Mouse (Mus musculus) CH12.LX (cell line): ENCODE data around the gene Ttll5. TPM values are rescaled to one million over a fixed set of nuclear protein-coding genes. Genes with fewer than 3 reads are reported as not detected.

Experiments used
- DNase-seq: peaks from one replicate; pipeline ENCODE4 v3.0.0-alpha.2; 2013; ENCODE audit errors: extremely low read depth
- H3K27ac ChIP-seq: 2 replicates; pipeline ENCODE4 v1.5.1; 2012; ENCODE audit warnings: low read depth, mild to moderate bottlenecking, control low read depth, moderate library complexity; ENCODE audit not compliant: insufficient read depth
- H3K27me3 ChIP-seq: replicated peaks from 2 replicates; pipeline ENCODE3; 2012; ENCODE audit warnings: inconsistent platforms
- H3K36me3 ChIP-seq, 2 experiments: replicated peaks in 1 of 2; 2 replicates each; pipeline versions ENCODE3 to v1.6.1; 2012; ENCODE audit warnings: inconsistent platforms in 1 of 2, low read length in 1 of 2, mild to moderate bottlenecking in 1 of 2, mixed read lengths in 1 of 2, moderate library complexity in 1 of 2; ENCODE audit not compliant: control insufficient read depth in 1 of 2, insufficient read depth in 1 of 2
- H3K4me1 ChIP-seq, 2 experiments: 2 replicates each; pipeline ENCODE4 v1.6.1; 2012; ENCODE audit warnings: inconsistent platforms in 1 of 2, moderate library complexity in 1 of 2; ENCODE audit not compliant: insufficient read depth in 2 of 2, control insufficient read depth in 1 of 2
- H3K4me2 ChIP-seq: 2 replicates; pipeline ENCODE4 v1.6.1; 2012; ENCODE audit warnings: low read depth, mild to moderate bottlenecking, control low read depth; ENCODE audit not compliant: poor library complexity, insufficient read depth, severe bottlenecking
- H3K4me3 ChIP-seq, 3 experiments: fragments of 150-350 bp in 1 of 3; sonication (generic) in 1 of 3; replicated peaks in 1 of 3; 2 replicates each; pipeline versions ENCODE3 to v1.5.1; 2011 to 2012; ENCODE audit warnings: low read depth in 2 of 3, low read length in 2 of 3, mild to moderate bottlenecking in 2 of 3, moderate library complexity in 2 of 3, control low read depth in 1 of 3, improper control_type of control experiment in 1 of 3, inconsistent platforms in 1 of 3, mixed read lengths in 1 of 3; ENCODE audit not compliant: poor library complexity in 1 of 3
- H3K79me2 ChIP-seq: replicated peaks from 2 replicates; pipeline ENCODE4 v1.6.1; 2012; ENCODE audit warnings: mild to moderate bottlenecking, moderate library complexity; ENCODE audit not compliant: control insufficient read depth, poor library complexity, insufficient read depth, severe bottlenecking; ENCODE audit errors: extremely low read depth
- H3K9ac ChIP-seq: 2 replicates; pipeline ENCODE4 v1.6.1; 2012; ENCODE audit warnings: low read depth, mild to moderate bottlenecking, control low read depth, moderate library complexity; ENCODE audit not compliant: insufficient read depth
- H3K9me3 ChIP-seq: replicated peaks from 2 replicates; pipeline ENCODE3; 2012; ENCODE audit warnings: low read length, inconsistent platforms, mixed read lengths
- BHLHE40 ChIP-seq: IDR thresholded peaks from 2 replicates; pipeline ENCODE4 v1.6.1; 2011; ENCODE audit warnings: mild to moderate bottlenecking, low read depth, low read length, improper control_type of control experiment
- CHD2 ChIP-seq: IDR thresholded peaks from 2 replicates; pipeline ENCODE4 v1.6.1; 2011; ENCODE audit warnings: low read length, improper control_type of control experiment
- CTCF ChIP-seq, 2 experiments: IDR thresholded peaks in 1 of 2; conservative IDR thresholded peaks in 1 of 2; 2 replicates each; pipeline ENCODE4 v1.5.1; 2011 to 2012; ENCODE audit warnings: low read depth in 2 of 2, low read length in 2 of 2, improper control_type of control experiment in 1 of 2, inconsistent platforms in 1 of 2, mild to moderate bottlenecking in 1 of 2, moderate library complexity in 1 of 2
- ELF1 ChIP-seq: IDR thresholded peaks from 2 replicates; pipeline ENCODE4 v1.6.1; 2014; ENCODE audit warnings: low read depth, mild to moderate bottlenecking, inconsistent platforms, low read length, improper control_type of control experiment
- EP300 ChIP-seq: IDR thresholded peaks from 2 replicates; pipeline ENCODE4 v1.6.1; 2011; ENCODE audit warnings: low read length, improper control_type of control experiment
- ETS1 ChIP-seq: conservative IDR thresholded peaks from 2 replicates; pipeline ENCODE4 v1.6.1; 2012; ENCODE audit warnings: low read depth, mild to moderate bottlenecking, inconsistent platforms, low read length, improper control_type of control experiment, moderate library complexity
- GABPA ChIP-seq: IDR thresholded peaks from 2 replicates; pipeline ENCODE4 v1.6.1; 2012; ENCODE audit warnings: low read depth, low read length, improper control_type of control experiment, inconsistent platforms; ENCODE audit not compliant: insufficient replicate concordance
- HCFC1 ChIP-seq: IDR thresholded peaks from 2 replicates; pipeline ENCODE4 v1.6.1; 2012; ENCODE audit warnings: low read depth, mild to moderate bottlenecking, inconsistent platforms, low read length, improper control_type of control experiment
- JUN ChIP-seq: IDR thresholded peaks from 2 replicates; pipeline ENCODE4 v1.6.1; 2011; ENCODE audit warnings: low read depth, mild to moderate bottlenecking, low read length, improper control_type of control experiment, moderate library complexity; ENCODE audit not compliant: insufficient read depth
- JUND ChIP-seq: conservative IDR thresholded peaks from 2 replicates; pipeline ENCODE4 v1.6.1; 2011; ENCODE audit warnings: low read depth, low read length, improper control_type of control experiment
- KAT2A ChIP-seq: IDR thresholded peaks from 2 replicates; pipeline ENCODE4 v1.6.1; 2012; ENCODE audit warnings: low read length, improper control_type of control experiment, inconsistent platforms; ENCODE audit not compliant: insufficient replicate concordance
- MAX ChIP-seq: IDR thresholded peaks from 2 replicates; pipeline ENCODE4 v1.6.1; 2011; ENCODE audit warnings: low read length, improper control_type of control experiment
- MAZ ChIP-seq: IDR thresholded peaks from 2 replicates; pipeline ENCODE4 v1.6.1; 2012; ENCODE audit warnings: low read depth, mild to moderate bottlenecking, inconsistent platforms, low read length, improper control_type of control experiment, moderate library complexity
- MEF2A ChIP-seq: IDR thresholded peaks from 2 replicates; pipeline ENCODE4 v1.6.1; 2014; ENCODE audit warnings: low read depth, mild to moderate bottlenecking, inconsistent platforms, low read length, improper control_type of control experiment, borderline replicate concordance
- PAX5 ChIP-seq: IDR thresholded peaks from 2 replicates; pipeline ENCODE4 v1.6.1; 2012; ENCODE audit warnings: low read length, inconsistent platforms, mixed read lengths
- POLR2AphosphoS2 ChIP-seq: IDR thresholded peaks from 2 replicates; pipeline ENCODE4 v1.6.1; 2011; ENCODE audit warnings: low read depth, low read length, improper control_type of control experiment
- SMC3 ChIP-seq: IDR thresholded peaks from 2 replicates; pipeline ENCODE4 v1.6.1; 2011; ENCODE audit warnings: low read depth, low read length, improper control_type of control experiment
- TCF12 ChIP-seq: IDR thresholded peaks from 2 replicates; pipeline ENCODE4 v1.6.1; 2014; ENCODE audit warnings: low read depth, mild to moderate bottlenecking, inconsistent platforms, low read length, improper control_type of control experiment
- UBTF ChIP-seq: IDR thresholded peaks from 2 replicates; pipeline ENCODE4 v1.6.1; 2012; ENCODE audit warnings: low read depth, mild to moderate bottlenecking, inconsistent platforms, low read length, improper control_type of control experiment, moderate library complexity
- USF2 ChIP-seq: conservative IDR thresholded peaks from 2 replicates; pipeline ENCODE4 v1.6.1; 2011; ENCODE audit warnings: low read depth, low read length, improper control_type of control experiment
- ZC3H11A ChIP-seq: IDR thresholded peaks from 2 replicates; pipeline ENCODE4 v1.6.1; 2012; ENCODE audit warnings: low read depth, mild to moderate bottlenecking, inconsistent platforms, low read length, improper control_type of control experiment
- ZKSCAN1 ChIP-seq: IDR thresholded peaks from 2 replicates; pipeline ENCODE4 v1.6.1; 2012; ENCODE audit warnings: low read depth, inconsistent platforms, low read length, improper control_type of control experiment, borderline replicate concordance
- dilution Hi-C: fragments of 300-500 bp; cut with MboI; formaldehyde crosslinking; loops from 2 replicates; pipeline ENCODE4 v1.14.3; 2020; ENCODE audit warnings: low sequenced_read_pairs; ENCODE audit not compliant: extremely low pct_unique_long_range_greater_than_20kb, extremely low pct_ligation_motif_present
- in situ Hi-C: fragments of 300-500 bp; cut with MboI; formaldehyde crosslinking; loops from 3 replicates; pipeline ENCODE4 v1.14.3; 2019; ENCODE audit warnings: low sequenced_read_pairs, low pct_ligation_motif_present, low pct_unique_long_range_greater_than_20kb, mixed read lengths
- polyA plus RNA-seq: library from polyadenylated mRNA; unstranded; fragments of >175 nt; gene quantifications from 2 replicates; pipeline ENCODE4 v1.2.1, GENCODE M21; 2012; ENCODE audit warnings: low read depth; ENCODE audit not compliant: insufficient read length
- total RNA-seq, 2 experiments: library from RNA; depleted of rRNA; stranded (reverse); fragments of 300-350 nt in 1 of 2; fragments of >200 nt in 1 of 2; gene quantifications; 2 replicates each; pipeline ENCODE4 v1.2.3; 2012 to 2014

The Ttll5 gene
- total and polyA plus RNA-seq, 3 experiments: 5.7 to 14.0 (median 8.7) TPM

DNA sequence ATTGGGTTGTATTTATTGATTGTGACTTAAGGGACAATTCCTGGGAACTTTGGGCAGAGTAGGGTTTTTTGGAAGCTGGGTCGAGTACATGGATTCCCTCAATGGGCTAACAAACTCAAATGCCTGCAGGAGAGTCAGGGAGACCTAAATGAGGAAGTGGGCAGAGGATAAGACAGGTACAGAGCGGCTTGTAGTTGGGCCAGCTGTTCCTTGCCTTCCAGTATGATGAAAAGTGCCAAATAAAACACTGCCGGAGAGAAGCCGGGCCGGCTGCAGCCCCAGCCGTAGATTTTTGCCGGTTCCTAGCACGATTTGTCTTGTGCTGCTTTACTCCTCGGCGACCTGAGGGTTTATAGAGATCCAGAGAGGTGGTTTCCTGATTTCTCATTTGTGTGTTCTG, 104.1 kb downstream of the Ttll5 start:
- peaks cover 0 to 18% of the 10 kb centered on the region in 2 experiments; a peak in 2 of 4 replicates for H3K4me1 ChIP-seq
- no peak overlapping the region for H3K27ac ChIP-seq
- H3K36me3 ChIP-seq: peaks cover 9 to 37% of the 10 kb centered on the region in 2 experiments
- TF ChIP-seq ETS1 (no peak), MAZ (no peak), POLR2AphosphoS2 (no peak), JUN (no peak), BHLHE40 (no peak), CHD2 (no peak), USF2 (no peak), ZC3H11A (no peak), CTCF (conservative IDR thresholded peaks at IDR 0.05 in 1 of 2, IDR thresholded peaks at IDR 0.05 in 1 of 2; ENCODE audit: low read depth in 2 of 2, low read length in 2 of 2) (no peak), SMC3 (no peak), HCFC1 (no peak), KAT2A (no peak), TCF12 (no peak)
- TF ChIP-seq, all 38 proteins: peak for 0
- dilution Hi-C loops (no loop called here), in situ Hi-C loops (no loop called here)
- Histone ChIP-seq H3K9me3 (no peaks in the 10 kb centered on the region), H3K79me2 (no peaks in the 10 kb centered on the region), H3K4me3 (no peak overlapping the region), H3K27me3 (no peaks in the 10 kb centered on the region), H3K9ac (no peak overlapping the region), H3K4me2 (no peak overlapping the region)
- peak; percentile 13 for DNase-seq

DNA sequence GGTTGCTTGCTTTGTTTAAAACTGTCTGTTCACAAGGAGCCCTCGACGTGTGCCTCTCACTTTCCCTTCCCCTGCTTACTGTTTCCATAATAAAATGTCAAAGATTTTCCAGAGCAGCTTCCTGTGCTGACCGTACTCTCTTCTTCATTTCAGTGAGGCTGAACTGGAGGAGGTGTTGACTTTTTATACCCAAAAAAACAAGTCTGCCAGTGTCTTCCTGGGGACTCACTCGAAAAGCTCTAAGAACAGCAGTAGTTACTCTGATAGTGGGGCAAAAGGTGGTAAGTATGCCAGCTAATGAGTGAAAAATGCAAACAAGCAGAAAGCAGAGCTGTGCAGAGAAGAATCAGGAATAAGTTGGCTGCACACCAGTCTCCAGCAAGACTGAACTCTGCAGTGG, 105.3 kb downstream of the Ttll5 start:
- no peak overlapping the region for H3K9ac ChIP-seq
- dilution Hi-C loops: no loop called here
- in situ Hi-C loops: no loop called here

More for the DNA sequence above, 105.3 kb downstream of the Ttll5 start:
- Histone ChIP-seq H3K27ac (no peak overlapping the region), H3K36me3 (peaks cover 14 to 44% of the 10 kb centered on the region in 2 experiments), H3K4me2 (no peak overlapping the region), H3K79me2 (no peaks in the 10 kb centered on the region), H3K27me3 (no peaks in the 10 kb centered on the region), H3K9me3 (no peaks in the 10 kb centered on the region), H3K4me3 (no peak overlapping the region), H3K4me1 (peaks cover 0 to 18% of the 10 kb centered on the region in 2 experiments; a peak in 2 of 4 replicates)
- TF ChIP-seq USF2 (no peak), ZC3H11A (no peak), ZKSCAN1 (no peak), JUND (no peak), EP300 (no peak), MEF2A (no peak), ELF1 (no peak), GABPA (no peak), MAX (no peak), ETS1 (no peak), PAX5 (no peak), UBTF (no peak)
- DNase-seq: peak; percentile 7
